Mouse (Mus musculus) lung, adult 2 months (tissue): ENCODE measurements around the gene Baz2a.

Experiments used
- CTCF ChIP-seq: fragments of 200-500 bp; IDR thresholded peaks from 2 replicates; pipeline ENCODE4 v1.5.1; 2011; ENCODE audit warnings: mild to moderate bottlenecking, low read length, control low read depth; ENCODE audit not compliant: insufficient read depth
- POLR2A ChIP-seq: fragments of 200-500 bp; IDR thresholded peaks from 2 replicates; pipeline ENCODE4 v1.6.1; 2011; ENCODE audit warnings: low read depth, mild to moderate bottlenecking, control low read depth, low read length, borderline replicate concordance; ENCODE audit errors: extremely low read depth

GRCm38 (mm10) chr10:128124831-128125230 is 33.5 kb downstream of the Baz2a start:
- TF ChIP-seq POLR2A: no peak
- no peak for TF ChIP-seq CTCF
